In genomic region chr2:3579316-3579902, GRCm38 (mm10) we compare ENCODE assay signal across 14 mouse cellular contexts. TPM values are rescaled to one million over a fixed set of nuclear protein-coding genes. Genes with fewer than 3 reads are reported as not detected.
A peak's percentile ranks its signal among the peaks of the same experiment; 100 is the strongest.
DNase-seq lines count a peak whose midpoint lies in the region; ATAC-seq lines count a peak whose summit lies in the region.
"Had no signal": no experiment of that assay in that cellular context is flagged by ENCODE, and none has a peak within 500 bp of the region (broad histone marks: within the 10 kb centered on the region; RNA-seq: fewer than 3 reads in every experiment).

No protein-coding gene starts in this region.

- no peaks in the 10 kb centered on the region for H3K27me3 ChIP-seq in heart, embryonic 14.5 days (ENCODE audit: control insufficient read depth, insufficient read depth, low read length)
- H3K27me3 ChIP-seq in limb, embryonic 13.5 days, result no peaks in the 10 kb centered on the region
- no peaks in the 10 kb centered on the region for H3K27me3 ChIP-seq in limb, embryonic 10.5 days (ENCODE audit: low read depth, poor library complexity, severe bottlenecking)
- H3K27me3 ChIP-seq in kidney, embryonic 15.5 days, result no peaks in the 10 kb centered on the region
- H3K27me3 ChIP-seq: hindbrain, embryonic 13.5 days; limb, embryonic 12.5 days had no signal

- peak overlapping the region; percentile 11 to 47; a peak in 2 of 4 replicates for H3K27ac ChIP-seq in heart, embryonic 14.5 days (replicated peaks in 1 of 2; ENCODE audit: control insufficient read depth in 1 of 2, insufficient read depth in 1 of 2, low read depth in 2 of 2, low read length in 2 of 2)
- peak overlapping the region; percentile 72; the same call in 1 of the 2 replicates for H3K27ac ChIP-seq in limb, embryonic 13.5 days
- H3K27ac ChIP-seq in limb, embryonic 10.5 days, result no peak overlapping the region
- H3K27ac ChIP-seq in kidney, embryonic 15.5 days, result peak overlapping the region; percentile 45
- H3K27ac ChIP-seq: hindbrain, embryonic 13.5 days; limb, embryonic 12.5 days had no signal

- DNase-seq in heart, postnatal 4 days, result no peak
- no peak for DNase-seq in limb, embryonic 10.5 days (ENCODE audit: low spot score)
- peak; percentile 3 for DNase-seq in skeletal muscle tissue, adult 2 months (ENCODE audit: low read depth, low spot score)
- no peak for DNase-seq in cerebellum, postnatal 14 days
- DNase-seq: cerebellum, adult 11-12 months; gastrocnemius, postnatal 25 days; lung, embryonic 14.5 days; right cerebral cortex, adult 18-20 months had no signal

- no peak overlapping the region for H3K4me3 ChIP-seq in heart, embryonic 14.5 days (ENCODE audit: control insufficient read depth in 1 of 2, insufficient read depth in 1 of 2, low read depth in 1 of 2, low read length in 2 of 2)
- H3K4me3 ChIP-seq in limb, embryonic 13.5 days, result no peak overlapping the region
- H3K4me3 ChIP-seq in limb, embryonic 10.5 days, result no peak overlapping the region
- no peak overlapping the region for H3K4me3 ChIP-seq in kidney, embryonic 15.5 days (replicated peaks)
- H3K4me3 ChIP-seq: hindbrain, embryonic 13.5 days; limb, embryonic 12.5 days had no signal

- H3K4me2 ChIP-seq in heart, embryonic 14.5 days (ENCODE audit: low read length), result no peak overlapping the region
- no peak overlapping the region for H3K4me2 ChIP-seq in limb, embryonic 13.5 days (replicated peaks)
- H3K4me2 ChIP-seq in kidney, embryonic 15.5 days, result no peak overlapping the region
- H3K4me2 ChIP-seq: hindbrain, embryonic 13.5 days; limb, embryonic 12.5 days; lung, embryonic 14.5 days had no signal

- H3K9me3 ChIP-seq in heart, embryonic 14.5 days (ENCODE audit: control insufficient read depth, low read length), result no peaks in the 10 kb centered on the region
- no peaks in the 10 kb centered on the region for H3K9me3 ChIP-seq in limb, embryonic 13.5 days
- no peaks in the 10 kb centered on the region for H3K9me3 ChIP-seq in limb, embryonic 10.5 days (replicated peaks)
- no peaks in the 10 kb centered on the region for H3K9me3 ChIP-seq in kidney, embryonic 15.5 days (replicated peaks)
- H3K9me3 ChIP-seq: G1E; hindbrain, embryonic 13.5 days; limb, embryonic 12.5 days had no signal

- no peak overlapping the region for H3K9ac ChIP-seq in heart, embryonic 14.5 days (ENCODE audit: low read length)
- no peak overlapping the region for H3K9ac ChIP-seq in limb, embryonic 13.5 days
- H3K9ac ChIP-seq in kidney, embryonic 15.5 days, result no peak overlapping the region
- H3K9ac ChIP-seq: hindbrain, embryonic 13.5 days; limb, embryonic 12.5 days; lung, embryonic 14.5 days had no signal

- no peaks in the 10 kb centered on the region for H3K36me3 ChIP-seq in heart, embryonic 14.5 days (ENCODE audit: control insufficient read depth, insufficient read depth, low read length)
- no peaks in the 10 kb centered on the region for H3K36me3 ChIP-seq in limb, embryonic 13.5 days
- H3K36me3 ChIP-seq in limb, embryonic 10.5 days, result no peaks in the 10 kb centered on the region
- H3K36me3 ChIP-seq in kidney, embryonic 15.5 days, result no peaks in the 10 kb centered on the region
- H3K36me3 ChIP-seq: G1E; hindbrain, embryonic 13.5 days; limb, embryonic 12.5 days had no signal

- peaks cover 0 to 2% of the 10 kb centered on the region in 2 experiments; a peak in 1 of 4 replicates for H3K4me1 ChIP-seq in heart, embryonic 14.5 days (ENCODE audit: control insufficient read depth in 2 of 2, insufficient read depth in 2 of 2, low read length in 2 of 2)
- H3K4me1 ChIP-seq in limb, embryonic 13.5 days, result peaks cover 5% of the 10 kb centered on the region
- no peaks in the 10 kb centered on the region for H3K4me1 ChIP-seq in limb, embryonic 10.5 days
- peaks cover 14% of the 10 kb centered on the region for H3K4me1 ChIP-seq in kidney, embryonic 15.5 days
- H3K4me1 ChIP-seq: hindbrain, embryonic 13.5 days; limb, embryonic 12.5 days had no signal

- 60% methylated on average over 2 of the region's 2 CpGs for WGBS in heart, embryonic 14.5 days
- 52% methylated on average over 2 of the region's 2 CpGs for whole genome bisulfite sequencing in limb, embryonic 13.5 days
- WGBS in limb, embryonic 10.5 days, result 88% methylated on average over 2 of the region's 2 CpGs
- WGBS in kidney, embryonic 15.5 days, result 30% methylated on average over 2 of the region's 2 CpGs

- peak; percentile 54; the same call in 1 of the 2 replicates for ATAC-seq in heart, embryonic 14.5 days (ENCODE audit: insufficient number of reproducible peaks, insufficient read depth, low FRiP score, low read depth)
- peak; percentile 78 for ATAC-seq in limb, embryonic 13.5 days (ENCODE audit: low FRiP score, low read depth)
- ATAC-seq in kidney, embryonic 15.5 days (replicated peaks; ENCODE audit: low FRiP score), result peak; percentile 49; the same call in 1 of the 2 replicates

RNA-seq across cellular contexts. Expression of gene Fam107b, which starts 9.1 kb away (rescaled TPM):
- polyA plus RNA-seq in heart, embryonic 14.5 days (2014; fragmentation: Nextera tagmentation; extraction: Ambion mirVana), result 26.5 and 27.0 TPM in 2 replicates
- total RNA-seq in heart, postnatal 4 days (2021), result 10 to 100 TPM; 24.3 to 32.0 TPM
- 32.8 and 34.9 TPM in 2 replicates for polyA plus RNA-seq in limb, embryonic 13.5 days (2015; fragmentation: Nextera tagmentation; extraction: Ambion mirVana)
- polyA plus RNA-seq in limb, embryonic 10.5 days (2016; fragmentation: Nextera tagmentation; extraction: Ambion mirVana), result 47.5 and 48.8 TPM in 2 replicates
- 58.7 and 59.9 TPM in 2 replicates for polyA plus RNA-seq in kidney, embryonic 15.5 days (2015; fragmentation: Nextera tagmentation; extraction: Ambion mirVana)
